8 mouse cellular contexts compared by ENCODE assay signal in the genomic region with DNA sequence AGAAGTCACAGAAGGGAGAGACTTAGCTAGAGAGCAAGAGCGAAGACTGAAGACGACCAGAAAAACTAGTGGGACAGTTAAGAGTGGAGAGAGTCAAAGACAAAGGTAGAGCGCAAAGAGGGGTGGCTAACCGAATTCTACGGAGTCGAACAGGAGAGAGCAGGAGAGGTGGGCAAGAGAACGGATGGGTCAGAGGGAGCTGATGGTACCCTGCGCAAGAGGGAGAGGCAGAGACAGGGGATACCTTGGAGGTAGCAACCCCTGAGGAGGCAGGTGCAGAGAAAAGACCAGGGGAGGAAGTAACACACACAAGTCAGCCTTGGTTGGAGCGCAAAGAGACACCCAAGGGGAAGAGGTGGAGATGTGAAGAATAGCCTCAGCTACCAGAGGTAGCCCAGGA. TPM values are rescaled to one million over a fixed set of nuclear protein-coding genes. Genes with fewer than 3 reads are reported as not detected.
DNase-seq lines count a peak whose midpoint lies in the region; ATAC-seq and TF ChIP-seq lines count a peak whose summit lies in the region.

No protein-coding gene starts in this region.

- H3K9me3 ChIP-seq in embryonic facial prominence, embryonic 12.5 days: no peaks in the 10 kb centered on the region
- no peaks in the 10 kb centered on the region for H3K9me3 ChIP-seq in intestine, embryonic 15.5 days
- no peaks in the 10 kb centered on the region for H3K9me3 ChIP-seq in neural tube, embryonic 14.5 days (ENCODE audit: control insufficient read depth, low read length)

- H3K27me3 ChIP-seq in embryonic facial prominence, embryonic 12.5 days: peaks cover 12% of the 10 kb centered on the region
- peaks cover 14% of the 10 kb centered on the region for H3K27me3 ChIP-seq in intestine, embryonic 15.5 days (replicated peaks)
- H3K27me3 ChIP-seq in neural tube, embryonic 14.5 days (ENCODE audit: control insufficient read depth, insufficient read depth, low read length): 0 out of 2 replicates have a peak, but pooled peaks cover 2% of the 10 kb centered on the region

- H3K4me3 ChIP-seq in layer of hippocampus, adult 2 months: peak overlapping the region; percentile 79
- peak overlapping the region; percentile 81 for H3K4me3 ChIP-seq in embryonic facial prominence, embryonic 12.5 days
- peak overlapping the region; percentile 75 for H3K4me3 ChIP-seq in intestine, embryonic 15.5 days (replicated peaks)
- H3K4me3 ChIP-seq in neural tube, embryonic 14.5 days (ENCODE audit: low read depth, low read length): peak overlapping the region; percentile 81

- DNase-seq in layer of hippocampus, adult 2 months (ENCODE audit: low spot score in 2 of 2): no peak
- no peak for DNase-seq in layer of hippocampus, postnatal 25 days (ENCODE audit: extremely low spot score in 1 of 2, low spot score in 1 of 2)
- DNase-seq in embryo, embryonic 10.5 days (ENCODE audit: low spot score): no peak
- DNase-seq in left cerebral cortex, adult 9 months (ENCODE audit: low spot score in 2 of 2): no peak
- no peak for DNase-seq in ovary, postnatal 14 days (ENCODE audit: low spot score)

- peak overlapping the region; percentile 79 for H3K9ac ChIP-seq in embryonic facial prominence, embryonic 12.5 days
- H3K9ac ChIP-seq in intestine, embryonic 15.5 days: peak overlapping the region; percentile 71
- peak overlapping the region; percentile 80 for H3K9ac ChIP-seq in neural tube, embryonic 14.5 days (replicated peaks; ENCODE audit: low read depth, low read length)

- peaks cover 6% of the 10 kb centered on the region for H3K36me3 ChIP-seq in embryonic facial prominence, embryonic 12.5 days
- H3K36me3 ChIP-seq in intestine, embryonic 15.5 days: no peaks in the 10 kb centered on the region
- H3K36me3 ChIP-seq in neural tube, embryonic 14.5 days (ENCODE audit: control insufficient read depth, insufficient read depth, low read length): peaks cover 4% of the 10 kb centered on the region; the same call in 1 of the 2 replicates

- ATAC-seq in embryonic facial prominence, embryonic 12.5 days (ENCODE audit: insufficient number of reproducible peaks, insufficient read depth, low FRiP score, low TSS enrichment): no peak
- no peak for ATAC-seq in intestine, embryonic 15.5 days
- ATAC-seq in neural tube, embryonic 14.5 days (ENCODE audit: low read depth): peak; percentile 16

- peak overlapping the region; percentile 89 for H3K4me2 ChIP-seq in embryonic facial prominence, embryonic 12.5 days (replicated peaks)
- H3K4me2 ChIP-seq in intestine, embryonic 15.5 days (replicated peaks): peak overlapping the region; percentile 92
- peak overlapping the region; percentile 71 for H3K4me2 ChIP-seq in neural tube, embryonic 14.5 days (ENCODE audit: low read depth, low read length)

- peak overlapping the region; percentile 72; the same call in 1 of the 2 replicates for H3K27ac ChIP-seq in layer of hippocampus, adult 2 months
- H3K27ac ChIP-seq in embryonic facial prominence, embryonic 12.5 days: peak overlapping the region; percentile 96
- peak overlapping the region; percentile 91 for H3K27ac ChIP-seq in intestine, embryonic 15.5 days
- H3K27ac ChIP-seq in neural tube, embryonic 14.5 days (ENCODE audit: low read depth, low read length): peak overlapping the region; percentile 90

- peaks cover 42% of the 10 kb centered on the region for H3K4me1 ChIP-seq in embryonic facial prominence, embryonic 12.5 days
- peaks cover 29% of the 10 kb centered on the region for H3K4me1 ChIP-seq in intestine, embryonic 15.5 days (replicated peaks)
- peaks cover 23% of the 10 kb centered on the region for H3K4me1 ChIP-seq in neural tube, embryonic 14.5 days (ENCODE audit: control insufficient read depth, insufficient read depth, low read length)

- under 1% methylated on average over 9 of the region's 9 CpGs for WGBS in embryonic facial prominence, embryonic 12.5 days
- 6% methylated on average over 9 of the region's 9 CpGs for WGBS in intestine, embryonic 15.5 days
- WGBS in neural tube, embryonic 14.5 days: 1% methylated on average over 9 of the region's 9 CpGs

- TF ChIP-seq CTCF in layer of hippocampus, adult 2 months (conservative IDR thresholded peaks at IDR 0.05): no peak

RNA-seq across cellular contexts. Expression of a gene that starts 0.7 kb away (rescaled TPM):
- 10 to 100 TPM; 20.5 to 21.9 TPM for total RNA-seq in layer of hippocampus, adult 2 months (2021)
- total RNA-seq in layer of hippocampus, postnatal 25 days (2021): 10 to 100 TPM; 20.9 to 21.4 TPM
- 10.8 and 11.9 TPM in 2 replicates for polyA plus RNA-seq in embryonic facial prominence, embryonic 12.5 days (2016; fragmentation: Nextera tagmentation; extraction: Ambion mirVana)
- polyA plus RNA-seq in intestine, embryonic 15.5 days (2015; fragmentation: Nextera tagmentation; extraction: Ambion mirVana): 3.5 and 3.9 TPM in 2 replicates
- polyA plus RNA-seq in neural tube, embryonic 14.5 days (2014; fragmentation: Nextera tagmentation; extraction: Ambion mirVana): 8.2 and 8.6 TPM in 2 replicates

RNA-seq across cellular contexts. Expression of a gene that starts 8.5 kb away (rescaled TPM):
- 10 to 100 TPM; 71.0 to 81.9 TPM for total RNA-seq in layer of hippocampus, adult 2 months (2021)
- 10 to 100 TPM; 76.6 to 84.7 TPM for total RNA-seq in layer of hippocampus, postnatal 25 days (2021)
- polyA plus RNA-seq in embryonic facial prominence, embryonic 12.5 days (2016; fragmentation: Nextera tagmentation; extraction: Ambion mirVana): 459 and 465 TPM in 2 replicates
- 708 and 725 TPM in 2 replicates for polyA plus RNA-seq in intestine, embryonic 15.5 days (2015; fragmentation: Nextera tagmentation; extraction: Ambion mirVana)
- polyA plus RNA-seq in neural tube, embryonic 14.5 days (2014; fragmentation: Nextera tagmentation; extraction: Ambion mirVana): 146 and 210 TPM in 2 replicates

RNA-seq across cellular contexts. Expression of a gene that starts 30.4 kb away (rescaled TPM):
- 1 to 10 TPM; 4.3 to 8.4 TPM for total RNA-seq in layer of hippocampus, adult 2 months (2021)
- total RNA-seq in layer of hippocampus, postnatal 25 days (2021): 1 to 10 TPM; 5.8 to 6.6 TPM
- polyA plus RNA-seq in embryonic facial prominence, embryonic 12.5 days (2016; fragmentation: Nextera tagmentation; extraction: Ambion mirVana): 14.2 and 14.7 TPM in 2 replicates
- polyA plus RNA-seq in intestine, embryonic 15.5 days (2015; fragmentation: Nextera tagmentation; extraction: Ambion mirVana): 11.7 and 12.0 TPM in 2 replicates
- 18.4 and 19.7 TPM in 2 replicates for polyA plus RNA-seq in neural tube, embryonic 14.5 days (2014; fragmentation: Nextera tagmentation; extraction: Ambion mirVana)

RNA-seq across cellular contexts. Expression of a gene that starts 31.6 kb away (rescaled TPM):
- 100 to 1,000 TPM in 1 of 2 experiments, 10 to 100 TPM in 1; 88.5 to 102 TPM for total RNA-seq in layer of hippocampus, adult 2 months (2021)
- total RNA-seq in layer of hippocampus, postnatal 25 days (2021): 100 to 1,000 TPM in 1 of 2 experiments, 10 to 100 TPM in 1; 86.8 to 102 TPM
- 210 and 215 TPM in 2 replicates for polyA plus RNA-seq in embryonic facial prominence, embryonic 12.5 days (2016; fragmentation: Nextera tagmentation; extraction: Ambion mirVana)
- polyA plus RNA-seq in intestine, embryonic 15.5 days (2015; fragmentation: Nextera tagmentation; extraction: Ambion mirVana): 194 and 203 TPM in 2 replicates
- 258 and 280 TPM in 2 replicates for polyA plus RNA-seq in neural tube, embryonic 14.5 days (2014; fragmentation: Nextera tagmentation; extraction: Ambion mirVana)

RNA-seq across cellular contexts. Expression of a gene that starts 41.4 kb away (rescaled TPM):
- total RNA-seq in layer of hippocampus, adult 2 months (2021): 10 to 100 TPM; 39.5 to 42.9 TPM
- 10 to 100 TPM; 25.6 to 30.7 TPM for total RNA-seq in layer of hippocampus, postnatal 25 days (2021)
- 5.2 TPM in 2 replicates for polyA plus RNA-seq in embryonic facial prominence, embryonic 12.5 days (2016; fragmentation: Nextera tagmentation; extraction: Ambion mirVana)
- polyA plus RNA-seq in intestine, embryonic 15.5 days (2015; fragmentation: Nextera tagmentation; extraction: Ambion mirVana): 2.9 and 3.8 TPM in 2 replicates
- polyA plus RNA-seq in neural tube, embryonic 14.5 days (2014; fragmentation: Nextera tagmentation; extraction: Ambion mirVana): 3.3 and 10.3 TPM in 2 replicates
